Mouse (Mus musculus) lung, postnatal 4 days (tissue): Measurements from ENCODE around the gene Dnajc4.
A peak's percentile ranks its signal among the peaks of the same experiment; 100 is the strongest.

Experiments used
- DNase-seq, 2 experiments: peaks; one replicate each; pipeline ENCODE4 v3.0.0; 2021

The Dnajc4 gene

GRCm38 (mm10) chr19:6974211-6975205 lies 17.9 kb downstream of the Dnajc4 start, which contains the start of gene Ppp1r14b:
Gene Ppp1r14b, plus strand, starts transcription at chr19:6974968.
- DNase-seq = peak; percentile 87 to 88

GRCm38 (mm10) chr19:6973581-6974190 lies 18.7 kb downstream of the Dnajc4 start:
- DNase-seq = no peak

GRCm38 (mm10) chr19:6972247-6972917 lies 20.0 kb downstream of the Dnajc4 start:
- no peak for DNase-seq

- DNase-seq = no peak
Measured at GRCm38 (mm10) chr19:6971644-6972043, 20.7 kb downstream of the Dnajc4 start.

GRCm38 (mm10) chr19:6970460-6971085 lies 21.8 kb downstream of the Dnajc4 start:
- DNase-seq = no peak

- DNase-seq = peak; percentile 87
Measured at GRCm38 (mm10) chr19:6969665-6970381, 22.5 kb downstream of the Dnajc4 start.

GRCm38 (mm10) chr19:6969291-6969664 lies 23.1 kb downstream of the Dnajc4 start:
- no peak for DNase-seq

GRCm38 (mm10) chr19:6968491-6969271 lies 23.7 kb downstream of the Dnajc4 start:
- DNase-seq = peak; percentile 61

- no peak for DNase-seq
Measured at GRCm38 (mm10) chr19:6956461-6956860, 35.9 kb downstream of the Dnajc4 start.

- no peak for DNase-seq
Measured at GRCm38 (mm10) chr19:6955424-6955823, 36.9 kb downstream of the Dnajc4 start.

- peak; percentile 80 to 83 for DNase-seq
Measured at GRCm38 (mm10) chr19:6954046-6954445, 38.3 kb downstream of the Dnajc4 start.

GRCm38 (mm10) chr19:6952712-6953037 lies 39.7 kb downstream of the Dnajc4 start:
- DNase-seq = peak; percentile 82 to 92

GRCm38 (mm10) chr19:6951994-6952711 lies 40.2 kb downstream of the Dnajc4 start:
- DNase-seq = peak; percentile 87 to 93

- peak; percentile 95 to 98 for DNase-seq
Measured at GRCm38 (mm10) chr19:6951381-6951968, 40.9 kb downstream of the Dnajc4 start.

- peak; percentile 60 to 64 for DNase-seq
Measured at GRCm38 (mm10) chr19:6950613-6951153, 41.7 kb downstream of the Dnajc4 start.

GRCm38 (mm10) chr19:6949951-6950350 lies 42.4 kb downstream of the Dnajc4 start:
- DNase-seq = no peak

GRCm38 (mm10) chr19:6949532-6949931 lies 42.8 kb downstream of the Dnajc4 start:
- no peak for DNase-seq

GRCm38 (mm10) chr19:6948186-6948585 lies 44.2 kb downstream of the Dnajc4 start:
- peak in 1 of 2 experiments; percentile 19 for DNase-seq

GRCm38 (mm10) chr19:6947742-6948141 lies 44.6 kb downstream of the Dnajc4 start:
- DNase-seq = no peak

GRCm38 (mm10) chr19:6943709-6944108 lies 48.7 kb downstream of the Dnajc4 start:
- DNase-seq = peak in 1 of 2 experiments; percentile 16
